Mouse (Mus musculus) stomach, postnatal 0 days (tissue): ENCODE data around the gene 1110059G10Rik.

ENCODE experiments used
- CTCF ChIP-seq: IDR thresholded peaks from 2 replicates; pipeline ENCODE4 v1.5.1; 2016; ENCODE audit warnings: antibody characterized with exemption, low read depth, mild to moderate bottlenecking, moderate library complexity
- EP300 ChIP-seq: optimal IDR thresholded peaks from 2 replicates; pipeline ENCODE3; 2016; ENCODE audit warnings: antibody characterized with exemption

GRCm38 (mm10) chr9:122998406-122999192, 47.8 kb upstream of the 1110059G10Rik start:
- no peak for TF ChIP-seq EP300
- no peak for TF ChIP-seq CTCF
